Mouse (Mus musculus): Measurements from ENCODE around the gene Dbi. TPM values are rescaled to one million over a fixed set of nuclear protein-coding genes. Genes with fewer than 3 reads are reported as not detected.
A peak's percentile ranks its signal among the peaks of the same experiment; 100 is the strongest.

Gene Dbi
- polyA plus RNA-seq, 1 experiment from 2014 or later: 1,419 TPM

DNA sequence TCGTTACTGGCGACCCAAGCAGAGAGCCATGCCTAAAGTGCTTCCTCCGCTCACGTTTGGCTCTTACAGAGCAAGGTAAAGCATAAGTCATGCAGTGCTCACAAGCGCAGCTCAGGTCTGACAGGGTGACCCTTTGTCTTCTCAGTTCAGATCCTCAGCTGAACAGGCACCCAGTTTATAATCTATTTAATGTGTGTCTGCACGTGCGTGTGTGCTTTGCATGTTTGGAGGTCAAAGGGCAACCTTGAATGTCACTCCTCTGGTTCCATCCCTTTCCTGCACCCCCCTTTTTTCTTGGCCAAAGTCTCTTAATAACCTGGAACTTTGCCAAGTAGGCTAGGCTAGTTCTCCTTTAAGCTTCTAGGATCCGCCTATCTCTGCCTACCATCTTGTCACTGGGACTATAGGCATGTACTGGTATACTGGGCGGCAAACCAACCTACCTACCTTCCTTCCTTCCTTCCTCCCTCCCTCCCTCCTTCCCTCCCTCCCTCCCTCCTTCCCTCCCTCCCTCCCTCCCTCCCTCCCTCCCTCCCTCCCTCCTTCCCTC lies 19.3 kb upstream of the Dbi start:
- H3K36me3 ChIP-seq: no peaks in the 10 kb centered on the region
- H3K4me2 ChIP-seq (replicated peaks): no peak overlapping the region
- H3K9me3 ChIP-seq: no peaks in the 10 kb centered on the region
- H3K4me3 ChIP-seq: no peak overlapping the region
- no peak for ATAC-seq (ENCODE audit: low FRiP score, low read depth)
- H3K27ac ChIP-seq: no peak overlapping the region
- 87% methylated on average over 9 of the region's 9 CpGs for WGBS
- no peaks in the 10 kb centered on the region for H3K27me3 ChIP-seq (replicated peaks)
- H3K4me1 ChIP-seq: peaks cover 6% of the 10 kb centered on the region; the same call in 1 of the 2 replicates
- no peak overlapping the region for H3K9ac ChIP-seq

DNA sequence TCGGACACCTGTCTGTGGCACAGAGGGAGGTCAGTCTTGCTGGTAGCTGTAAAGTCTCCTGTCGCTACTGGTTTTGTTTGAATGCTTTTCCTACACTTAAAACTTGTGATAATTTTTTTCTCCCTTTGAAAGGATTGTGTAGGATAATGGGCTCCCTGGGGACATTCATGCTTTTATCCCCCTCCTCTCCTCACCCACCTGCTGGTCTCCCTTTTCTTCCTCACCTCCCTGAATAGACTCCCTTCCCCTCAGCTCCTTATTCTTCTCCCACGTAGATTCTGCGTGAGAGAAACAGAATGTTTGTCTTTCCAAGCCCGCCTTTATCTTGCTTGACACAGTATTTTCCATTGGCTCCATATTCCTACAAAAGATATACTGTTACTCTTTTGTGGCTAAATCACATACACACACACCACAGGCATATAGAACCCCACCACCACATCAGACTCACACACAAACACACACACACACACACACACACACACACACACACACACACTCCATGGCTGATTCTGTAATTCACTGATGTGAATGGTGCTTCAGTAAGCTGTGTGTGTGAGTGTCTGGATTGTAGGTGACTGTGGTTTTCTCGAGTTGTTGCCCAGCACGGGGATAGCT lies 18.2 kb upstream of the Dbi start:
- 24% methylated on average over 7 of the region's 7 CpGs for WGBS
- Histone ChIP-seq H3K4me1 (peaks cover 6% of the 10 kb centered on the region; the same call in 1 of the 2 replicates), H3K9ac (no peak overlapping the region), H3K27me3 (replicated peaks) (no peaks in the 10 kb centered on the region), H3K9me3 (no peaks in the 10 kb centered on the region), H3K36me3 (no peaks in the 10 kb centered on the region), H3K27ac (no peak overlapping the region), H3K4me3 (no peak overlapping the region), H3K4me2 (replicated peaks) (no peak overlapping the region)
- ATAC-seq (ENCODE audit: low FRiP score, low read depth): 0 out of 2 replicates have a peak, but pooled peaks have one; percentile 30

DNA sequence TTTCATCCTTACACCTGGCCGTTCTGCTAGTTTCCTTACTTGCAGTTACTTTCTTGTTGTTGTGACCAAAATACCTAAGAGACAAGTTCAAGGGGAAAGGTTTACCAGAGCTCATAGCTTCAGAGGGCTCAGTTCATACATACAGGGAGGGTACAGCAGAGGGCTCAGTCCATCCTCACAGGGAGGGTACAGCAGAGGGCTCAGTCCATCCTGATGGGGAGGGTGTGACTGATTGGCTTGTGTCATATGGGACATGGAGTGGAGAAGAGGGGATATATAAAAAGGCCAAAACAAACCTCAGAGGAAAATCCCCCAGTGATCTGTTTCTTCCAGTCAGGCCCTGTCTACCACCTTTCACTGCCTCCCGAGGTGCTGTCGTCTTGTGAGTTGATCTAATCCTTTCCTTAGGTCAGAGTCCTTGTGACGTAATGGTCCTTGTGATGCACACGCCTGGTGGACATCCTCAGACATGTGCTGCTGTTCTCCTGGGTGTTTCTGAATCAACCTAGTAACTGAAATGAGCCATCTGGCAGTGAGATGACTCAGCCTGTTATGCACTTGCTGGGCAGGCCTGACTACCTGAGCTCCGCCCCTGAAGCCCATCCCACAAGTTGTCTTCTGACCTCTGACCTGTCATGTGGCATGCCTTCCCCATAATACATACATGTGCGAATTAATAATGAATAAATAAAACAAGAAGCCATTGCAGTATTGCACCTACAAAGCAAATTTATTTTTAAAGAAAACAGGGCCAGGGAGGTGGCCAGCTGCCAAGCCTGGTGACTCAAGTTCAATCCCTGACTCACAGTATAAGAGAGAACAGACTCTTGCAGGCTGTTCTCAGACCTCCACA lies 15.3 kb upstream of the Dbi start:
- Histone ChIP-seq H3K4me1 (peaks cover 6% of the 10 kb centered on the region; the same call in 1 of the 2 replicates), H3K27me3 (replicated peaks) (no peaks in the 10 kb centered on the region)
- 87% methylated on average over 7 of the region's 7 CpGs for WGBS

DNA sequence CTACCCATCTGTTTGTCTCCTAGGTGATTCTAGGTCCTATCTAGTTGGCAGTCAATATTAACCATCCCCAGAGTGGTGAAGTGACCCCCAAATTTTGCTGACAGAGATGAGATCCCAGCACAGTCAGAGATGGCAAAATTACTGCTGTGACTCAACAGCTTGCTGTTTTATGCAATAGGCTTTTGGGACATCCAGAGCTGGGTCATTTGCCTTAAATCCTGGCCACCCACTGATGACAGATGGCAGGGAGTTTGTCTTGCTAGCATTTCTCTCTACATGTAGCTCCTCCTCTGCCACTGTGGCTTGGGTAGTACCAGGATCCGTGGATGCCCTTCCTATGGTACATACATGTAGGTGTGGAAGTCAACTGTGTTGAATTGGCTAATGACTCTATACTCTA lies 11.5 kb upstream of the Dbi start:
- H3K36me3 ChIP-seq: no peaks in the 10 kb centered on the region
- H3K4me1 ChIP-seq: no peaks in the 10 kb centered on the region
- no peak overlapping the region for H3K4me2 ChIP-seq (replicated peaks)
- H3K9ac ChIP-seq: no peak overlapping the region
- ATAC-seq (ENCODE audit: low FRiP score, low read depth): no peak
- WGBS: 93% methylated on average over 1 of the region's 1 CpGs
- no peak overlapping the region for H3K4me3 ChIP-seq
- no peaks in the 10 kb centered on the region for H3K9me3 ChIP-seq
- no peak overlapping the region for H3K27ac ChIP-seq
- H3K27me3 ChIP-seq (replicated peaks): no peaks in the 10 kb centered on the region

More for the DNA sequence above, 15.3 kb upstream of the Dbi start:
- H3K4me2 ChIP-seq (replicated peaks): no peak overlapping the region
- no peak for ATAC-seq (ENCODE audit: low FRiP score, low read depth)
- no peak overlapping the region for H3K9ac ChIP-seq
- no peak overlapping the region for H3K27ac ChIP-seq
- H3K36me3 ChIP-seq: no peaks in the 10 kb centered on the region
- no peaks in the 10 kb centered on the region for H3K9me3 ChIP-seq
- no peak overlapping the region for H3K4me3 ChIP-seq

DNA sequence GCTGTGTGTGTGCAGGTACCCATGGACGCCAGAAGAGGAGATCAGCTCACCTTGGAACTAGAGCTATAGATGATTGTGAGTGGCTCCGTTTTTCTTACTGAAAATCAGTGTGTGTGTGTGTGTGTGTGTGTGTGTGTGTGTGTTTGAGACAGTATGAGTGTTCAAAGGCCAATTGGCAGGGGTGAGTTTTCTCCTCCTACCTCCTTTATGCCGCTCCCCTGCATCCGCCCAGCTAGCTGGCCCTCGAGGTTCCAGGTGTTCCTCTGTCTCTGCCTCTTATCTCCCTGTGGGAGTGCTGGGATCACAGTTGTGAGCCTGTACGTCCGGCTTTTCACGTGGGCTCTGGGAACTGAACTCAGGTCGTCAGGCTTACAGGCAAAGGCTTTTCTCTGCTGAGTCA lies 5.4 kb upstream of the Dbi start:
- Histone ChIP-seq H3K4me1 (no peaks in the 10 kb centered on the region), H3K4me2 (replicated peaks) (no peak overlapping the region), H3K27me3 (replicated peaks) (no peaks in the 10 kb centered on the region), H3K9ac (no peak overlapping the region), H3K4me3 (no peak overlapping the region), H3K9me3 (no peaks in the 10 kb centered on the region), H3K36me3 (no peaks in the 10 kb centered on the region), H3K27ac (no peak overlapping the region)
- WGBS: 78% methylated on average over 9 of the region's 9 CpGs
- ATAC-seq (ENCODE audit: low FRiP score, low read depth): no peak

DNA sequence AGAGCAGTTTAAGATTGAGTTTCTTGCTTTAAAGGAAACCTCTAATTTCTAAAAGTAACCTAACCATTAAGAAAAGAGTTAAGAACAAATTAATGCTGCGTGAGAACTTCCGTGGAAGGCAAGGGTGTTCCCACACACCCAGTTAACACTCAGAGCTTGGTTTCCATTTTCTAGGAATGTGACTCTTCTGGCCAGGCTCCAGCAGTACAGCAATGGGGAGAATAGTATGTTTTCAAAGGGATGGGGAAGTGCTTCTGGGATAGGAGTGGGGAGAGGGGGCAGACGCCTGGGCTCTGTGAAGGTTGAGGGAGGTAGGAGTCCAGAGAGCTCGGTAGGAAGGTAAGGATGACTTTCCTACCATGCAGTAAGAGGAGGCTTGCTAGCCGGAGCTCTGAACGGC lies 4.6 kb upstream of the Dbi start:
- Histone ChIP-seq H3K9ac (no peak overlapping the region), H3K36me3 (no peaks in the 10 kb centered on the region), H3K27ac (no peak overlapping the region), H3K4me3 (no peak overlapping the region), H3K4me2 (replicated peaks) (no peak overlapping the region), H3K4me1 (no peaks in the 10 kb centered on the region; the same call in 1 of the 2 replicates), H3K9me3 (no peaks in the 10 kb centered on the region), H3K27me3 (replicated peaks) (no peaks in the 10 kb centered on the region)
- WGBS: 84% methylated on average over 6 of the region's 6 CpGs
- ATAC-seq (ENCODE audit: low FRiP score, low read depth): no peak

DNA sequence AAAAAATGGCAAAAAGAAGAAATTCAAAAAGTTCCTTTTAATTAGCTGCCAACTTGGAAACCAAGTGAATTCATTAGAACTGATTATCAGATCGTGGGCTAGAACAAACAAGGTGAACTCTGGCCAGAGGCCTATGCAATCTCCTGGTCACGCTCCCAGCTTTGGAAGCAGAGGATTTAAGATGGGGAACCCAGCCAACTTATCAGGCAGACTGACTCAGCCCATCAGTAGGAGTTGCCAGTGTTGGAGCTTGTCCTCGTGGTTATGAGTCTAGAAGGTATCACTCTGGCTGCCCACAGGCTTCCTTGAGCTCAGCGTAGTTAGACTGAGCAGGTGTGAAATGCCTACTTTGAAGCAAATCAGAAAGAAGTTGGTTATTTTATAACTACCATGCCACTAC lies 4.0 kb upstream of the Dbi start:
- H3K27me3 ChIP-seq (replicated peaks): no peaks in the 10 kb centered on the region
- no peaks in the 10 kb centered on the region for H3K9me3 ChIP-seq
- 90% methylated on average over 4 of the region's 4 CpGs for WGBS
- peaks cover 6% of the 10 kb centered on the region for H3K4me1 ChIP-seq
- H3K4me3 ChIP-seq: no peak overlapping the region
- no peak overlapping the region for H3K4me2 ChIP-seq (replicated peaks)
- H3K36me3 ChIP-seq: no peaks in the 10 kb centered on the region
- no peak overlapping the region for H3K27ac ChIP-seq
- no peak for ATAC-seq (ENCODE audit: low FRiP score, low read depth)
- H3K9ac ChIP-seq: no peak overlapping the region

DNA sequence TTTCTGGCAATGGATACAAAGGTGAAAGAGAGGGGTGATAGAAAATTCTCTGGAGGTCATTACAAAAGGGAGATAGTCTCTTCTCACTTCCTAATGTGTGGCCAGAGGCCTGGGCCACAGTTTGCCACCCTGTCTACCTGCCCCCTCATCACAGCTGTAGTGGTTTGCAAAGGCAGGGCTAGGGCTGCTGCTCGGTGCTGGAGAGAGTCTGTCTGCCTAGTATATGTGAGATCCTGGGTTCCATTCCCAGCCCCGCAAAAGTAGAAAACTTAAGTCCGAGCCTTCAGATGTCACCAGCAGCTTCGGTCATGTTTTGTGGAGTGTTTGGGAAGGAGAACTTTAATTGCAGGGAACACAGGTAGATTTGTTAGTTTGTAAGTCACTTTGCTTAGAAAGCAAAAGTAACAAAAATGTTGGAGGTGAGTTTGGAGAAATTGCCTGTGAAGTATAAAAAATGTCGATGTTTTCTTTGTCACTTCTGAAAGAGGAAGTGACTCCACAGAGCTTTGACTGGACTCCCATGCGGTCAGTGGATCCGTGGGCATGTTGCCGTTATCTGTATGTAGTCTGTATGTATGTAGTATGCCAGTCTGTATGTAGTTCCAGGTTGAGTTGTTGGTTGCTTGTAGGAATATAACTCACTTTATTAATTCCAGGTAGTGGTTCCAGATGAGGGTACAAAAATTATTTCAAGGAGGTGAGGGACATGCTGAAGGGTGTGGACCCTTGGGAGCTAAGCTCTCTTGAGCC lies 1.9 kb upstream of the Dbi start:
- no peaks in the 10 kb centered on the region for H3K27me3 ChIP-seq (replicated peaks)
- H3K27ac ChIP-seq: no peak overlapping the region
- H3K36me3 ChIP-seq: no peaks in the 10 kb centered on the region
- H3K9me3 ChIP-seq: no peaks in the 10 kb centered on the region
- peaks cover 23% of the 10 kb centered on the region for H3K4me1 ChIP-seq
- WGBS: 92% methylated on average over 8 of the region's 8 CpGs
- no peak overlapping the region for H3K4me3 ChIP-seq
- H3K4me2 ChIP-seq (replicated peaks): no peak overlapping the region
- ATAC-seq (ENCODE audit: low FRiP score, low read depth): no peak
- H3K9ac ChIP-seq: no peak overlapping the region; the same call in 1 of the 2 replicates

DNA sequence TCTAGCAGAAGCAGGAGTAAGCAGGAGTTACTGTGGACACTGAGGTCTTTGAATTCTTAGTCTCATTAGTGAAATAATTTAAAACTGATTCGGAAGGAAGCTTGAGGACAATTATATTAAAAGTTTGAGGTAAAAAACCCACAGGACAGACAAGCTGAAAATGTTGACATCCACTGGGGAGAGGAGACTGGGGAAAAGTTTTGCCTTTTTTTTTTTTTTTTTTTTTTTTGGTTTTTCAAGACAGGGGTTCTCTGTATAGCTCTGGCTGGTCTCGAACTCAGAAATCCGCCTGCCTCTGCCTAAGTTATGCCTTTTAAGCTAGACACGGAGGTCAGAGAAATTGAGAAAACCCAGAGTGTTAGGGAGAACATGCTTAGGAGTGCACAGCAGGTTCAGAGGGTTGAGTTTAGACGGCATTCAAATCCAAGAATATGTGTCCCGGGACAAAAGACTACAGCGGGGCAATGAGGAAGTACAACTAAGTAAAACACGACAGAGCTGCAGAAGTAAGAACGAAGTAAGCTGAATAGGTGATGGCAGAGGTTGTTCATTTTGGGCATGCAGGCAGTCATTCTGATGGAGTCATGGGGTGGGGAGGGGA lies 1.2 kb upstream of the Dbi start:
- Histone ChIP-seq H3K27ac (no peak overlapping the region), H3K9ac (peak overlapping the region; percentile 49)
- WGBS: 91% methylated on average over 9 of the region's 9 CpGs

DNA sequence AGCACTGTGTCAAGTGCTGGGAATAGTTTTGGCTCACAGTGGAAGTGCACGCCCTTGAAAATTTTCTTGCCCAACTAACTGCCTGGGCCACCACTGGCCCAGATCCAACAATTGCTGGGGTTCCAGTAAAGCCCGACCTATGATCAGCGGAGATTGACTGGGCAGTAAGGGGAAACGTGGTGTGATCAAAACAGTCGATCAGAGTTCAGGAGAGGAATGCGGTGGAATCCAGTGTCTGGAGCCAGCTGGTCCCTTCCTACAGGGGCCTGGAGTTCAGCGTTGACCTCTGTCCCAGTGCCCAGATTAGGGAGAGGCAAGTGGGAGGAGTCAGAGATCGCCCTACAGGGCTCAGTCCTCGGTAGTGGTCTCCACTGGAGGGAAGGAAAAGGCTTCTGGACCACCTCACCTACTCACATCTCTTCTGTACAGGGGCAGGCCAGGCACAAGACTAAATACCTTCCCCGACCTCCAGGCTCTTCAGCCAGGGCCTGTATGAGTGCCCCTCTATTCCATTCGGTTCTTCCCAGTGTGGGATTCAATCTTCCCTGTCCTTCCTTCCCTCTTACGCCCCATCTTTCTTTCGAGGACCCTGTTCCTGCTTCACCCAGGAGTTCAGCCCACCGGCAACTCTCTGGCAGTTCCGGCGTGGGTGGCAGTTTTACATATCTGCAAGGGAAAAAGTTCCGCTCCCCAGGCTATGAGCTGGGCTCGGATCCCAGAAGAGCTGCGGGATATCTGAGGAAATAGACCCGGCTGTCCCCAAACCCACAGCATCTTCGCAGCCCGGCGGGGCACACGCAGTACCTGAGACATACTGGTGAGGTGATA lies 523 bp downstream of the Dbi start:
- H3K9ac ChIP-seq: peak overlapping the region; percentile 74
- H3K36me3 ChIP-seq: peaks cover 10% of the 10 kb centered on the region
- H3K4me1 ChIP-seq: peaks cover 32% of the 10 kb centered on the region
- 0 out of 2 replicates have a peak overlapping the region, but pooled peaks have one; percentile 46 for H3K27ac ChIP-seq
- peak overlapping the region; percentile 85 for H3K4me2 ChIP-seq (replicated peaks)
- peak; percentile 57 for ATAC-seq (ENCODE audit: low FRiP score, low read depth)
- no peaks in the 10 kb centered on the region for H3K27me3 ChIP-seq (replicated peaks)
- 5% methylated on average over 24 of the region's 24 CpGs for WGBS
- H3K9me3 ChIP-seq: no peaks in the 10 kb centered on the region
- H3K4me3 ChIP-seq: peak overlapping the region; percentile 59

More for the DNA sequence above, 1.2 kb upstream of the Dbi start:
- Histone ChIP-seq H3K27me3 (replicated peaks) (no peaks in the 10 kb centered on the region), H3K4me3 (peak overlapping the region; percentile 59), H3K36me3 (no peaks in the 10 kb centered on the region), H3K4me2 (replicated peaks) (peak overlapping the region; percentile 85), H3K9me3 (no peaks in the 10 kb centered on the region), H3K4me1 (peaks cover 25% of the 10 kb centered on the region)
- ATAC-seq (ENCODE audit: low FRiP score, low read depth): no peak

DNA sequence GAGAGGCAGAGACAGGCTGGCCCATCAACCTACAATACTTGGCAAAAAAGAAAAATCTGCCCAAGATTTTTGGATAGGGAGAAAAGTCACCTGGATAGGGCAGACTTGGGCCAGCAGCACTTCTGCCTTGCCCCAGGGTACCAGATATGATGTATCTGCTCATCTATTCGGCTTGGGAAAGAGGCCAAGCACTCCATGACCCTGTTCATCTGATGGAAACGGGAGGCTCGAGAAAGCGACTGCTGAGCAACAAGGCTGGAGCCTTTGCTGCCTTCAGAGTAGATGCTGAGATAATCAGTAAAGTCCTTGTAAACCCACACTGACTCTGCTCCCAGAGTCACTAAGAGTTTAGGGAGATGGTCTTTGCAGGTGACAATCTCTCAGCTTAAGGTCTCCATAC lies 1.5 kb downstream of the Dbi start:
- peak overlapping the region; percentile 85 for H3K4me2 ChIP-seq (replicated peaks)
- H3K27ac ChIP-seq: no peak overlapping the region
- peak overlapping the region; percentile 74 for H3K9ac ChIP-seq
- no peaks in the 10 kb centered on the region for H3K27me3 ChIP-seq (replicated peaks)
- ATAC-seq (ENCODE audit: low FRiP score, low read depth): no peak
- 92% methylated on average over 4 of the region's 4 CpGs for WGBS
- H3K4me1 ChIP-seq: peaks cover 32% of the 10 kb centered on the region
- 0 out of 2 replicates have a peak, but pooled peaks cover 4% of the 10 kb centered on the region for H3K9me3 ChIP-seq
- peak overlapping the region; percentile 59 for H3K4me3 ChIP-seq
- peaks cover 20% of the 10 kb centered on the region for H3K36me3 ChIP-seq
